Mouse (Mus musculus) kidney, postnatal 25 days (tissue): ENCODE data around the gene 1700037H04Rik.
"Not testable (repeated sequence)": the region's sequence is repeated elsewhere in the genome, so short reads cannot be mapped to it uniquely, and the experiment has no call there.

ENCODE experiments used
- DNase-seq, 2 experiments: peaks; one replicate each; pipeline ENCODE4 v3.0.0; 2021; ENCODE audit warnings: mixed read lengths in 2 of 2

Gene 1700037H04Rik

DNA sequence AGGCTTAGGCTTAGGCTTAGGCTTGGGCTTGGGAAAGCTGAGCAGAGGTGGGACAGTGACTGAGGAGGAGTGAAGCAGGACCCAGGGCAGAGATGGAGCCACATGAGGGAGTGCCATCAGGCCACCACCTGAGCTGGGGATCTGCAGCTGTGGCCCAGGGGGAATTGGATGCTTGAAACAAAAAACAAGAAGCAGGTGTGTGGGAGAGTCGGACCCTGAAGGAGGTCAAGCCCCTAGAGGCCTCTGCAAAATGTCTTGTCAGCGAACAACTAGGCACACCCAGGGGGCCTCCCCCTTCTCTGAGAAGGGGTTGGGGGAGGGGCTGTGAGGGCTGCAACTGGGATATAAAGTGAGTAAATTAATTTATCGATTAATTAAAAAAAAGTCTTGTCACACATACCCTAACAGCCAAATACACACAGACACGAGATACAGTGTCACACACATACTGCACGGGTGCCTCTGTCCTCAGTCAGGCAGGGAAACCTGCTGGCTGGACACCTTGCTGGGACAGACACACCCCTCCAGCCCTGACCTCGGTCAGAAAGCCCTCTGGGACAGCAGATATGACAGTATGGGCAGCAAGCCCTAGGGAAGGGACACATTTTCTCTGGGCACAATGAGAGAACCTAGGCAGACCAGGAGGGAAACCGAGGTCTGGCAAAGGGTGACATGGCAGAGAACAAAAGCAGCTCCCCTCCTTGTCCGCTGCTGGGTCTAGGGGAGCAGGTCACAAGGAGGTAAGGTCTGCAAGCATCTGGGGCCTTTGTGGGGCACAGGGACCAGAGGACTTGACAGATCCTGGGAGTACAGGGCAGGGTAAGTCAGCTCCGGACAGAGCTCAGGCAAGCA is 33.7 kb downstream of the 1700037H04Rik start:
- DNase-seq = no peak

DNA sequence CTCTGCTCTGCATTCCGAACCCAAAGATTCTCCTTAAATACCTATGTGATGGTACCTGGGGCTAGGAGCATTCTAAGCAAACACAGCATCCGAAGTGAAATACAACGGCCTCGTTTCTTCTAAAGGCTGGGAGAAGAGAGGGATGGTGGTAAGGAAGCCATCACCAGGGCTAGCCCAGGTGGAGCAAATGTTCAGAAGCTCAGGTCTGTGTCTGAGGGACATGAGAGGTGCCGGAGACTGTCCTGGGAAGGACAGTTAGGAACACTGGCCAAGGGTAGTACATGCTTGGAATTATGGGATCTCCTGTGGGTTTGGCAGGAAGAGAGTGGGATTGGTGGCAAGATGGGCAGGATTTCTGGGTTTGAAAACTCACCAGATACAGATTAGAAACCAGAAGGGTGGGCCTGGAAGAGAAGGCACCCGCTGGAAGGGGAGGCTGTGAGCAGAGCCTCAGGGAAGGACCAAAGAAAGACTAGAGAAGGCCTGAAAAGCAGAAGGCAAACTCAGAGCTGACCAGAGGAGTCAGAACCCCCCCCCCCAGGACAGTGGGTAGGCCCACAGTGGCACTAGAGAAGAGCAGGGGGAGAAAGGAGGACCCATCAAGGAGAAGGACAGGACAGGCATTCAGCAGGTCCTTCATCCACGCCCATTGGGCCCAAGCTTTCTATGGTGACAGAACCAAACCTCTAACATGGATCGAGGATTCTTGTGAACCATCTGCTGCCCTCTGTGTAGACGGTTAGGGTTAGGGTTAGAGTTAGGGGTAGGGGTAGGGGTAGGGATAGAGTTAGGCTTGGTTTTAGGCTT is 34.5 kb downstream of the 1700037H04Rik start:
- DNase-seq = no peak

DNA sequence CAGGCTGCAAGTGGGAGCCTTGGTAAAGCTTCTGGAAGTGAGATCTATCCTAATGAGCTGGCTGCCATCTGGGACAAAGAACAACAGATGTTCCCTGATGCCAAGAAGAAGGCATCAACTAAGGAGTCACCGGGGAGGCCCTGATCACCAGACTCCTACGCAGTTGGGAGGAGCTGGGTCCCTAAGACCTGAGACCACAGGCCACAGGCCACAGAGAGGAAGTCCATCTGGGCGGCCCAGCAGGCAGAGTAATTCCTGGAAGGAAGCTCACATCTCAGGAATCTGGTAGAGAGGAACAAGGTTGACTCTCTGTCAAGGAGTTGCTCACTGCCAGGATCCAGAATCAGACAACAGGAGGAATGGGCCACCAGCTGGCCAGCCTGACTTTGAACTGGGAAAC is 35.7 kb downstream of the 1700037H04Rik start:
- peak; percentile 40 to 72 for DNase-seq

DNA sequence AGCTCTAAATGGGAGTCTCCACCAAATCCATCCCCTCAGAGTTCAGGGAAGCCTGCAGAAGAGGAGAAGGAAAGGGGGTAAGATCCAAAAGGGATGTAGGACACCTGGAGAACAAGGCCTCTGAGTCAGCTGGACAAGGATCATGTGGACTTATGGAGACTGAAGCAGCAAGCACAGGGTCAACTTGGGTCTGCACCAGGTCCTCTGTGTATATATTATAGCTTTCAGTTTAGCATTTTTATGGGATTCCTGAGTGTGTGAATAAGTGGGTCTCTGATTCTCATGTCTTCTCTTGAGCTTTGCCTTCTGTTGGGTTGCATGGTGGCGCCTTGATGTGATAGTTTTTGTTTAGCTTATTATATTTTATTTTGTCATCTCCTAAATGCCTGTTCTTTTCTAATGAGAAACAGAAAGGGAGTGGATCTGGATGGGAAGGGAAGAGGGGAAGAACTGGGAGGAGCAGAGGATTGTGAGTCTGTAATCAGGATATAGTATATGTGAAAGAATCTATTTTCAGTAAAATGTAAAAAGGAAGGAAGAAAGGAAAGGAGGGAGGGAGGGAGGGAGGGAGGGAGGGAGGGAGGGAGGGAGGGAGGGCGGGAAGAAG is 40.8 kb downstream of the 1700037H04Rik start:
- DNase-seq = no peak

DNA sequence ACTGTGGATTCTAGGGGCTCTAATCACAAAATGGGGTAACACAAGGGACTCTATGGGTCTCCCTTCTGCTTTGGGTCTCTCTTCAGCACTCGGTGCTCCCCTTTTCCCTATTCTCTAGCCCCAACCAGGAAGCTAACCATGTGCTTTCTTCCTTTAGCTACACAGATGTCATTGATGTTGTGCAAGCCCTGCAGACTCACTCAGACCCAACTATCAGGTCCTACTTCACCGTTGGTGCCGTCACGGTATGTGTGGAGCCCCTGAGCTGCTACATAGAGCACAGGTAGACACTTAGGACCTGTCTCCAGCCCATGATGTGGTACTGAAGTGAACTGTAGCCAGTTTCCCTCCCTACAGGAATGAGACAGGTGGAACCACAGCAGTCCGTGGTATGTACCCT is 53.9 kb downstream of the 1700037H04Rik start:
- DNase-seq = no peak

DNA sequence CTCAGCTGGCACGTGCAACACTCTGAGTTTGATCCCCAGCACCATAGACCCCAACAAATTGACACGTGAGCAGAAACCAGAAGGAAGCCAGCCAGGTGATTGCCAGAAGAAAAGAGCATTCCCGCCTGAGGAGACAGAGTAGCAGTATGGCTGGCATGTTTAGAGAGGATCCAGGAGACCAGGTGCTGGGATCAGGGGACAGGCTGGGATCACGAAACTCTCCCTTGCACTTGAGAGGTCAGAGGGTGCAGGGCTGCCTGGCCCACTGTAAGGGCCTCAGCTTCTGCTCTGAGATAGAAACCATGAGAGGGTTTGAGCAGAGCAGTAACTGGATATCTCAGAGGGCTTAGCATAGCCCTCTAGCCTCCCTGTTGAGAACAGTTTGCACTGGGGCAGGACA is 54.8 kb downstream of the 1700037H04Rik start:
- not testable (repeated sequence) for DNase-seq

DNA sequence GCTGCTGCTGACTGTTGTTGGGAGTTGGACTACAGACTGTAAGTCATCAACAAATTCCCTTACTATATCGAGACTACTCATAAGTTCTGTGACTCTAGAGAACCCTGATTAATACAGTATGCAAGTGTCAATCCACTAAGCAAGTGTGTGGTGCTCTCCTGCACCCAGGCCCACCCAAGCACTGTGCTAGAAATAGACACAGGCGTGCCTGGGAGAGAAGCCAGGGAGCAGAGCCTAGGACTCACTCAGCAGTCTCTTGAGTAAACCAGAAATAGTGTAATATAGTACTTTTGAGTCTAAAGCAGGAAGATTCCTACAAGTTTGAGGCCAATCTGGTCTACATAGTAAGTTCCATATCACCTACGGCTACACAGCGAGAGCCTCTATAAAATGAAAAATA is 55.9 kb downstream of the 1700037H04Rik start:
- no peak for DNase-seq

DNA sequence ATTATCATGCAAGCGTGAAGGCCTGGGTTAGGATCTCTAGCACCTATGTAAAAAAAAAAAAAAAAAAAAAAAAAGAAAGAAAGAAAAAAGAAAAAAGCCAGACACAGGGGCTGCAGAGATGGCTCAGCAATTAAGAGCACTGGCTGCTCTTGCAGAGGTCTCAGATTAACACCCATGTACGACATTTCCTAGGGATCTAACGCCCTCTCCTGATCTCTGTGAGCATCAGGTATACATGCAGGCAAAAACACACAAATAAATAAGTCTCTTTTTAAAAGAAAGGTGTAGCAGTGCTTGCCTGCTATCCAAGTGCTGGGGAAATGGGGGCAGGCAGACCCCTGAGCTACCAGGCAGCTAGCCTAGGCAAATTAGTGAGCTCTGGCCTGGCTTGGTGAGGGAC is 58.4 kb downstream of the 1700037H04Rik start:
- no peak for DNase-seq

DNA sequence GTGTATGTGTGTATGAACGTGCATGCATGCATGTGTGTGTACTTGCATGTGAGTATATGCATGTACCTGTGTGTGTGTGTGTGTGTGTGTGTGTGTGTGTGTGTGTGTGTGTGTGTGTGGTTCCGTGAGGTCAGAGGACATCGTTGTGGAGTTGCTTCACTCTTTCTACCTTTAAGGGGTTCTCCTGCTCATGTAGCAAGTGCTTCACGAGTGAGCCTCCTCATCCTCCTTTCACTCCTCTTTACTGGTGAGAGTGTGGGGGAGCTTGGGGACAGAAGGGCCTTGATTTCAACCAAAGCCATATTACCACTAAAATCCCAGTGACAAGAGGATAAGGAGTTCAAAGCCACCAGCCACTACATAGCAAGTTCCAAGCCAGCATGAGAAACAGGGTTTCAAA is 62.8 kb downstream of the 1700037H04Rik start:
- no peak for DNase-seq
